Comparison of ENCODE assay signal across 30 mouse cellular contexts in the genomic region with DNA sequence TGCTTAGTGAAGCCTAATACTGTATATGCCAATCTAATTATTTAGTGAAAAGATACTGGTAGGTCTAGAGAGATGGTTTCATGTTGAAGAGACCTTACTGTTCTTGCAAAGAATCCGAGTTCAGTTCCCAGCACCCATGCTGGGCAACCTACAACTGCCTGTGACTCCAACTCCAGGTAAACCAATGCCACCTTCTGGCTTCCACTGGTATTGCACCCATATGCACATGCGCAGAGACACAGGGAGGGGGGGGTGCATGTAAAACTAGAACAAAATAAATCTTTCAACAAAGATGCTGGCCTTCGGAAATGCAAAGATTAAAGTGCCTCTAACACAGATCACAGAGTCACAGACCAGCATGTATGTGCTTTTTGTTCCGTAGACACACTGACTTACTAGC.
DNase-seq lines count a peak whose midpoint lies in the region; ATAC-seq and TF ChIP-seq lines count a peak whose summit lies in the region.
"Had no signal": no experiment of that assay in that cellular context is flagged by ENCODE, and none has a peak within 500 bp of the region (broad histone marks: within the 10 kb centered on the region; RNA-seq: fewer than 3 reads in every experiment).

No protein-coding gene starts in this region.

- H3K9ac ChIP-seq in hindbrain, postnatal 0 days (replicated peaks; ENCODE audit: low read length) = no peak overlapping the region
- no peak overlapping the region for H3K9ac ChIP-seq in hindbrain, embryonic 14.5 days
- no peak overlapping the region for H3K9ac ChIP-seq in lung, embryonic 14.5 days
- H3K9ac ChIP-seq: embryonic facial prominence, embryonic 15.5 days; forebrain, embryonic 12.5 days; midbrain, embryonic 15.5 days; stomach, embryonic 15.5 days had no signal

- WGBS in hindbrain, postnatal 0 days = 92% methylated on average over 4 of the region's 4 CpGs
- WGBS in hindbrain, embryonic 14.5 days = 93% methylated on average over 4 of the region's 4 CpGs
- 88% methylated on average over 4 of the region's 4 CpGs for WGBS in lung, embryonic 14.5 days

- H3K4me1 ChIP-seq in hindbrain, postnatal 0 days (ENCODE audit: insufficient read depth, low read length) = no peaks in the 10 kb centered on the region
- H3K4me1 ChIP-seq in hindbrain, embryonic 14.5 days (replicated peaks; ENCODE audit: control insufficient read depth, insufficient read depth, low read length) = no peaks in the 10 kb centered on the region
- H3K4me1 ChIP-seq in lung, embryonic 14.5 days (ENCODE audit: insufficient read depth) = no peaks in the 10 kb centered on the region
- H3K4me1 ChIP-seq: embryonic facial prominence, embryonic 10.5 days; embryonic facial prominence, embryonic 15.5 days; forebrain, embryonic 12.5 days; midbrain, embryonic 15.5 days; stomach, embryonic 15.5 days had no signal

- H3K4me3 ChIP-seq in hindbrain, postnatal 0 days (ENCODE audit: low read length) = no peak overlapping the region
- no peak overlapping the region for H3K4me3 ChIP-seq in hindbrain, embryonic 14.5 days (replicated peaks; ENCODE audit: low read length)
- H3K4me3 ChIP-seq in lung, embryonic 14.5 days (ENCODE audit: low read depth, low read length) = no peak overlapping the region
- H3K4me3 ChIP-seq: embryonic facial prominence, embryonic 10.5 days; embryonic facial prominence, embryonic 15.5 days; forebrain, embryonic 12.5 days; midbrain, embryonic 15.5 days; stomach, embryonic 15.5 days had no signal

- TF ChIP-seq CTCF in hindbrain, postnatal 0 days (IDR thresholded peaks at IDR 0.05; ENCODE audit: low read depth) = peak; percentile 31; the same call in 1 of the 2 replicates
- TF ChIP-seq CTCF in lung, embryonic 14.5 days (IDR thresholded peaks at IDR 0.05; ENCODE audit: low read depth) = peak; percentile 29

- no peaks in the 10 kb centered on the region for H3K27me3 ChIP-seq in hindbrain, postnatal 0 days (ENCODE audit: insufficient read depth, low read length)
- no peaks in the 10 kb centered on the region for H3K27me3 ChIP-seq in hindbrain, embryonic 14.5 days (ENCODE audit: control insufficient read depth, insufficient read depth, low read length)
- no peaks in the 10 kb centered on the region for H3K27me3 ChIP-seq in lung, embryonic 14.5 days (ENCODE audit: insufficient read depth, low read length)
- H3K27me3 ChIP-seq: embryonic facial prominence, embryonic 15.5 days; forebrain, embryonic 12.5 days; midbrain, embryonic 15.5 days; stomach, embryonic 15.5 days had no signal

- no peak overlapping the region for H3K27ac ChIP-seq in hindbrain, postnatal 0 days
- H3K27ac ChIP-seq in hindbrain, embryonic 14.5 days = no peak overlapping the region
- no peak overlapping the region for H3K27ac ChIP-seq in lung, embryonic 14.5 days (ENCODE audit: low read depth)
- H3K27ac ChIP-seq: embryonic facial prominence, embryonic 10.5 days; embryonic facial prominence, embryonic 15.5 days; forebrain, embryonic 12.5 days; kidney, postnatal 0 days; midbrain, embryonic 15.5 days; stomach, embryonic 15.5 days had no signal

- ATAC-seq in hindbrain, postnatal 0 days = no peak
- ATAC-seq in hindbrain, embryonic 14.5 days (ENCODE audit: low FRiP score) = no peak
- no peak for ATAC-seq in lung, embryonic 14.5 days (ENCODE audit: insufficient read depth)
- ATAC-seq in cerebellum, adult (ENCODE audit: insufficient number of reproducible peaks, low FRiP score, low TSS enrichment) = no peak
- ATAC-seq: activated CD4-positive, CD25-positive, alpha-beta regulatory T cell, adult 4 months; CD4-positive, CD25-positive, alpha-beta regulatory T cell, adult 4 months; intestine, embryonic 16.5 days; midbrain, embryonic 15.5 days had no signal

- no peak for DNase-seq in hindbrain, postnatal 0 days (ENCODE audit: low spot score)
- no peak for DNase-seq in hindbrain, embryonic 14.5 days (ENCODE audit: low spot score)
- no peak for DNase-seq in lung, embryonic 14.5 days
- DNase-seq in lung, postnatal 36 days = no peak
- DNase-seq in ES-CJ7 (ENCODE audit: low read depth, low spot score) (peak; percentile 46), ZHBTc4 (ENCODE audit: low read depth, low spot score) (peak; percentile 35)
- no peak for DNase-seq in thymus, adult 18-20 months
- DNase-seq: adrenal gland, adult 2 months; adrenal gland, postnatal 36 days; cerebellum, adult 8-10 months; cerebellum, postnatal 25 days; gastrocnemius, postnatal 36 days; heart, adult 18-20 months; heart, postnatal 14 days; kidney, adult 8-10 months; liver; lung, adult 18-20 months; lung, postnatal 10 days; right cerebral cortex, postnatal 25 days had no signal

- no peaks in the 10 kb centered on the region for H3K36me3 ChIP-seq in hindbrain, postnatal 0 days (ENCODE audit: insufficient read depth, low read length)
- H3K36me3 ChIP-seq in hindbrain, embryonic 14.5 days (replicated peaks; ENCODE audit: control insufficient read depth, insufficient read depth) = no peaks in the 10 kb centered on the region
- H3K36me3 ChIP-seq in lung, embryonic 14.5 days (ENCODE audit: insufficient read depth) = no peaks in the 10 kb centered on the region
- H3K36me3 ChIP-seq: embryonic facial prominence, embryonic 10.5 days; embryonic facial prominence, embryonic 15.5 days; forebrain, embryonic 12.5 days; G1E; midbrain, embryonic 15.5 days; stomach, embryonic 15.5 days had no signal

- H3K9me3 ChIP-seq in hindbrain, postnatal 0 days (ENCODE audit: low read length) = no peaks in the 10 kb centered on the region
- no peaks in the 10 kb centered on the region for H3K9me3 ChIP-seq in hindbrain, embryonic 14.5 days (ENCODE audit: control insufficient read depth, low read length)
- no peaks in the 10 kb centered on the region; the same call in 1 of the 2 replicates for H3K9me3 ChIP-seq in lung, embryonic 14.5 days (ENCODE audit: low read depth, low read length)
- H3K9me3 ChIP-seq: embryonic facial prominence, embryonic 15.5 days; forebrain, embryonic 12.5 days; midbrain, embryonic 15.5 days; stomach, embryonic 15.5 days had no signal

- no peak overlapping the region for H3K4me2 ChIP-seq in hindbrain, postnatal 0 days (ENCODE audit: low read depth, low read length)
- no peak overlapping the region for H3K4me2 ChIP-seq in hindbrain, embryonic 14.5 days (replicated peaks)
- no peak overlapping the region for H3K4me2 ChIP-seq in lung, embryonic 14.5 days
- H3K4me2 ChIP-seq: embryonic facial prominence, embryonic 15.5 days; forebrain, embryonic 12.5 days; midbrain, embryonic 15.5 days; stomach, embryonic 15.5 days had no signal

Comparison
In these comparisons a context has a peak if more than half of its experiments do, and no peak if none do; other contexts are left out.
1. DNase-seq: peak in ES-CJ7 (single experiment) and ZHBTc4 (single experiment); none in hindbrain, postnatal 0 days (single experiment), hindbrain, embryonic 14.5 days (single experiment), lung, embryonic 14.5 days (single experiment), lung, postnatal 36 days (single experiment) and thymus, adult 18-20 months (0 of 2).